Mouse (Mus musculus) liver, embryonic 14.5 days (tissue): ENCODE data around the gene Rpl34.

Experiments
- CTCF ChIP-seq: IDR thresholded peaks from 2 replicates; pipeline ENCODE4 v1.5.1; 2016; ENCODE audit warnings: antibody characterized with exemption, low read depth, control low read depth
- EP300 ChIP-seq: IDR thresholded peaks from 2 replicates; pipeline ENCODE4 v1.6.1; 2016; ENCODE audit warnings: antibody characterized with exemption, low read depth

GRCm38 (mm10) chr3:130720225-130720624, 10.0 kb downstream of the Rpl34 start:
- no peak for TF ChIP-seq CTCF
- TF ChIP-seq EP300, result no peak
